17 mouse cellular contexts compared by ENCODE assay signal in genomic region chr8:46988366-46988765, GRCm38 (mm10). TPM values are rescaled to one million over a fixed set of nuclear protein-coding genes. Genes with fewer than 3 reads are reported as not detected.
A peak's percentile ranks its signal among the peaks of the same experiment; 100 is the strongest.
DNase-seq lines count a peak whose midpoint lies in the region; ATAC-seq and TF ChIP-seq lines count a peak whose summit lies in the region.
"Had no signal": no experiment of that assay in that cellular context is flagged by ENCODE, and none has a peak within 500 bp of the region (broad histone marks: within the 10 kb centered on the region; RNA-seq: fewer than 3 reads in every experiment).

No protein-coding gene starts in this region.

- H3K4me2 ChIP-seq in kidney, postnatal 0 days (ENCODE audit: low read length) = no peak overlapping the region
- H3K4me2 ChIP-seq in midbrain, embryonic 16.5 days (ENCODE audit: low read length) = no peak overlapping the region
- H3K4me2 ChIP-seq in midbrain, embryonic 15.5 days = no peak overlapping the region
- no peak overlapping the region for H3K4me2 ChIP-seq in liver, embryonic 11.5 days
- H3K4me2 ChIP-seq: forebrain, embryonic 13.5 days; heart, embryonic 12.5 days; hindbrain, embryonic 15.5 days had no signal

- 0 out of 2 replicates have a peak, but pooled peaks cover 2% of the 10 kb centered on the region for H3K4me1 ChIP-seq in kidney, postnatal 0 days (replicated peaks; ENCODE audit: insufficient read depth, low read length)
- H3K4me1 ChIP-seq in midbrain, embryonic 16.5 days (ENCODE audit: control insufficient read depth, insufficient read depth, low read length) = no peaks in the 10 kb centered on the region
- H3K4me1 ChIP-seq in midbrain, embryonic 15.5 days = no peaks in the 10 kb centered on the region
- H3K4me1 ChIP-seq in liver, embryonic 11.5 days (replicated peaks; ENCODE audit: control insufficient read depth, insufficient read depth, low read length) = no peaks in the 10 kb centered on the region
- H3K4me1 ChIP-seq: heart, embryonic 12.5 days; hindbrain, embryonic 10.5 days; hindbrain, embryonic 15.5 days had no signal

- H3K9ac ChIP-seq in kidney, postnatal 0 days (ENCODE audit: low read depth, low read length) = no peak overlapping the region
- H3K9ac ChIP-seq in midbrain, embryonic 16.5 days (ENCODE audit: low read depth, low read length) = peak overlapping the region; percentile 25; the same call in 1 of the 2 replicates
- no peak overlapping the region for H3K9ac ChIP-seq in midbrain, embryonic 15.5 days
- no peak overlapping the region for H3K9ac ChIP-seq in liver, embryonic 11.5 days (ENCODE audit: low read depth, low read length)
- H3K9ac ChIP-seq: forebrain, embryonic 13.5 days; heart, embryonic 12.5 days; hindbrain, embryonic 15.5 days had no signal

- no peak overlapping the region for H3K4me3 ChIP-seq in kidney, postnatal 0 days (replicated peaks; ENCODE audit: low read depth, low read length)
- H3K4me3 ChIP-seq in midbrain, embryonic 16.5 days (ENCODE audit: low read depth, low read length) = no peak overlapping the region
- H3K4me3 ChIP-seq in midbrain, embryonic 15.5 days = no peak overlapping the region
- no peak overlapping the region for H3K4me3 ChIP-seq in liver, embryonic 11.5 days (ENCODE audit: low read depth, low read length)
- H3K4me3 ChIP-seq: embryonic facial prominence, embryonic 10.5 days; forebrain, embryonic 13.5 days; heart, embryonic 12.5 days; hindbrain, embryonic 10.5 days; hindbrain, embryonic 15.5 days had no signal

- no peak overlapping the region for H3K27ac ChIP-seq in kidney, postnatal 0 days
- H3K27ac ChIP-seq in midbrain, embryonic 16.5 days (ENCODE audit: low read length) = no peak overlapping the region
- H3K27ac ChIP-seq in midbrain, embryonic 15.5 days = no peak overlapping the region
- H3K27ac ChIP-seq in liver, embryonic 11.5 days (ENCODE audit: low read depth, low read length) = no peak overlapping the region
- H3K27ac ChIP-seq: embryonic facial prominence, embryonic 10.5 days; forebrain, embryonic 13.5 days; hindbrain, embryonic 10.5 days; hindbrain, embryonic 15.5 days had no signal

- no peaks in the 10 kb centered on the region for H3K36me3 ChIP-seq in kidney, postnatal 0 days (ENCODE audit: insufficient read depth, low read length)
- H3K36me3 ChIP-seq in midbrain, embryonic 16.5 days (ENCODE audit: control insufficient read depth, insufficient read depth, low read length) = no peaks in the 10 kb centered on the region
- no peaks in the 10 kb centered on the region for H3K36me3 ChIP-seq in midbrain, embryonic 15.5 days (replicated peaks)
- H3K36me3 ChIP-seq in liver, embryonic 11.5 days (ENCODE audit: control insufficient read depth, insufficient read depth, low read length) = no peaks in the 10 kb centered on the region
- H3K36me3 ChIP-seq: embryonic facial prominence, embryonic 10.5 days; G1E; heart, embryonic 12.5 days; hindbrain, embryonic 10.5 days; hindbrain, embryonic 15.5 days had no signal

- H3K27me3 ChIP-seq in kidney, postnatal 0 days (ENCODE audit: insufficient read depth, low read length) = no peaks in the 10 kb centered on the region
- H3K27me3 ChIP-seq in midbrain, embryonic 16.5 days (ENCODE audit: control insufficient read depth, insufficient read depth, low read depth, low read length) = no peaks in the 10 kb centered on the region
- no peaks in the 10 kb centered on the region for H3K27me3 ChIP-seq in midbrain, embryonic 15.5 days (replicated peaks)
- H3K27me3 ChIP-seq in liver, embryonic 11.5 days (replicated peaks; ENCODE audit: control insufficient read depth, insufficient read depth, low read length) = no peaks in the 10 kb centered on the region
- H3K27me3 ChIP-seq: forebrain, embryonic 13.5 days; heart, embryonic 12.5 days; hindbrain, embryonic 15.5 days had no signal

- WGBS in kidney, postnatal 0 days = 61% methylated on average over 6 of the region's 6 CpGs
- 60% methylated on average over 6 of the region's 6 CpGs for WGBS in midbrain, embryonic 16.5 days
- 70% methylated on average over 6 of the region's 6 CpGs for WGBS in midbrain, embryonic 15.5 days
- 75% methylated on average over 6 of the region's 6 CpGs for WGBS in liver, embryonic 11.5 days

- TF ChIP-seq CTCF in kidney, postnatal 0 days (IDR thresholded peaks at IDR 0.05; ENCODE audit: low read depth) = no peak

- no peak for ATAC-seq in kidney, postnatal 0 days (replicated peaks; ENCODE audit: low FRiP score, low read depth)
- ATAC-seq in midbrain, embryonic 16.5 days = no peak
- ATAC-seq in midbrain, embryonic 15.5 days (replicated peaks) = no peak
- no peak for ATAC-seq in liver, embryonic 11.5 days (replicated peaks; ENCODE audit: low FRiP score)
- ATAC-seq in CD4-positive, CD25-positive, alpha-beta regulatory T cell, adult 4 months = no peak
- ATAC-seq: forebrain, embryonic 13.5 days; inflammation-experienced regulatory T-cells, adult 6 months had no signal

- DNase-seq in kidney, postnatal 0 days (ENCODE audit: low spot score) = peak; percentile 61
- no peak for DNase-seq in kidney, adult 18-20 months
- DNase-seq in brain, adult 2 months (ENCODE audit: low read depth, low spot score) = peak; percentile 29
- no peak for DNase-seq in liver, embryonic 11.5 days (ENCODE audit: low spot score)
- DNase-seq: adrenal gland, postnatal 14 days; cerebellum, adult 2 months; gastrocnemius, postnatal 36 days had no signal

- H3K9me3 ChIP-seq in kidney, postnatal 0 days (replicated peaks; ENCODE audit: low read length) = no peaks in the 10 kb centered on the region
- H3K9me3 ChIP-seq in midbrain, embryonic 16.5 days (replicated peaks; ENCODE audit: control insufficient read depth, low read length, poor library complexity, severe bottlenecking) = no peaks in the 10 kb centered on the region
- no peaks in the 10 kb centered on the region for H3K9me3 ChIP-seq in midbrain, embryonic 15.5 days
- H3K9me3 ChIP-seq in liver, embryonic 11.5 days (ENCODE audit: control insufficient read depth, low read length) = no peaks in the 10 kb centered on the region
- H3K9me3 ChIP-seq: embryonic facial prominence, embryonic 10.5 days; forebrain, embryonic 13.5 days; G1E; heart, embryonic 12.5 days; hindbrain, embryonic 10.5 days; hindbrain, embryonic 15.5 days had no signal

RNA-seq across cellular contexts. Expression of gene Enpp6, which starts 1.7 kb away (rescaled TPM):
- polyA plus RNA-seq in kidney, postnatal 0 days (2015; fragmentation: Nextera tagmentation; extraction: Ambion mirVana) = 2.1 and 2.3 TPM in 2 replicates
- polyA plus RNA-seq in midbrain, embryonic 16.5 days (2015; fragmentation: Nextera tagmentation; extraction: Ambion mirVana) = 0.06 and 0.31 TPM in 2 replicates
- 0.15 TPM in 1 of 2 replicates, not detected in the other for polyA plus RNA-seq in midbrain, embryonic 15.5 days (2015; fragmentation: Nextera tagmentation; extraction: Ambion mirVana)
- polyA plus RNA-seq in liver, embryonic 11.5 days (2014; fragmentation: Nextera tagmentation; extraction: Ambion mirVana) = 0.15 and 0.71 TPM in 2 replicates
- polyA plus RNA-seq in CD4-positive, CD25-positive, alpha-beta regulatory T cell, adult 4 months (2017; shearing (Covaris generic)) = under 1 TPM; 0.46 to 0.96 TPM
- polyA plus RNA-seq: G1E had no signal

Comparison
In these comparisons a context has a peak if more than half of its experiments do, and no peak if none do; other contexts are left out.
1. DNase-seq: peak in kidney, postnatal 0 days (single experiment) and brain, adult 2 months (single experiment); none in kidney, adult 18-20 months (single experiment) and liver, embryonic 11.5 days (single experiment).